Mouse (Mus musculus) forebrain, embryonic 15.5 days (tissue): Measurements from ENCODE around the gene Prss36. TPM values are rescaled to one million over a fixed set of nuclear protein-coding genes. Genes with fewer than 3 reads are reported as not detected.

Experiments used
- ATAC-seq: fragments of 200-750 bp; cut with Nextera tagmentation; replicated peaks from 2 replicates; pipeline ENCODE4 v1.8.0; 2017; ENCODE audit warnings: mild to moderate bottlenecking, moderate TSS enrichment, moderate library complexity
- H3K27ac ChIP-seq: fragments of 300-500 bp; sonication (generic); replicated peaks from 2 replicates; pipeline ENCODE4 v1.5.1; 2015; ENCODE audit warnings: mild to moderate bottlenecking, inconsistent platforms
- H3K27me3 ChIP-seq: fragments of 300-500 bp; sonication (generic); 2 replicates; pipeline ENCODE4 v1.6.1; 2015; ENCODE audit warnings: inconsistent platforms
- H3K36me3 ChIP-seq: fragments of 300-500 bp; sonication (generic); 2 replicates; pipeline ENCODE4 v1.6.1; 2015; ENCODE audit warnings: mild to moderate bottlenecking, inconsistent platforms
- H3K4me1 ChIP-seq: fragments of 300-500 bp; sonication (generic); 2 replicates; pipeline ENCODE4 v1.6.1; 2015; ENCODE audit warnings: inconsistent platforms
- H3K4me2 ChIP-seq: fragments of 300-500 bp; sonication (generic); replicated peaks from 2 replicates; pipeline ENCODE4 v1.6.1; 2015; ENCODE audit warnings: mild to moderate bottlenecking, inconsistent platforms
- H3K4me3 ChIP-seq: fragments of 300-500 bp; sonication (generic); 2 replicates; pipeline ENCODE4 v1.5.1; 2015; ENCODE audit warnings: mild to moderate bottlenecking, inconsistent platforms
- H3K9ac ChIP-seq: fragments of 300-500 bp; sonication (generic); replicated peaks from 2 replicates; pipeline ENCODE4 v1.6.1; 2015; ENCODE audit warnings: mild to moderate bottlenecking, inconsistent platforms
- H3K9me3 ChIP-seq: fragments of 300-500 bp; sonication (generic); 2 replicates; pipeline ENCODE4 v1.6.1; 2016; ENCODE audit warnings: inconsistent platforms
- WGBS: fragments of 180-500 bp; shearing (Covaris S2); methylation state at CpG from one replicate; pipeline ENCODE4 v1.1.7; 2015; ENCODE audit warnings: mixed read lengths; 5-methylcytosine and 5-hydroxymethylcytosine counted together
- polyA plus RNA-seq: library from polyadenylated mRNA; unstranded; fragments of >200 nt; fragmentation: Nextera tagmentation; extraction: Ambion mirVana; gene quantifications from 2 replicates; pipeline ENCODE4 v1.2.1, GENCODE M21; 2015

Gene Prss36
- polyA plus RNA-seq, 1 experiment from 2014 or later, result 9.6 TPM

GRCm38 (mm10) chr7:127932273-127933031 lies 14.1 kb downstream of the Prss36 start:
- H3K9me3 ChIP-seq, result no peaks in the 10 kb centered on the region
- peaks cover 16% of the 10 kb centered on the region for H3K4me1 ChIP-seq

GRCm38 (mm10) chr7:127931351-127932135 lies 15.0 kb downstream of the Prss36 start:
- Histone ChIP-seq H3K9ac (no peak overlapping the region), H3K27ac (no peak overlapping the region), H3K4me3 (no peak overlapping the region), H3K36me3 (peaks cover 2% of the 10 kb centered on the region; the same call in 1 of the 2 replicates), H3K4me2 (no peak overlapping the region), H3K27me3 (peaks cover 20% of the 10 kb centered on the region), H3K4me1 (peaks cover 16% of the 10 kb centered on the region), H3K9me3 (no peaks in the 10 kb centered on the region)
- ATAC-seq, result no peak
- WGBS, result 30% methylated on average over 13 of the region's 13 CpGs

More at GRCm38 (mm10) chr7:127932273-127933031, 14.1 kb downstream of the Prss36 start:
- Histone ChIP-seq H3K4me2 (no peak overlapping the region), H3K27me3 (peaks cover 20% of the 10 kb centered on the region), H3K36me3 (no peaks in the 10 kb centered on the region), H3K9ac (no peak overlapping the region), H3K4me3 (no peak overlapping the region), H3K27ac (no peak overlapping the region)
- ATAC-seq, result no peak
- 18% methylated on average over 13 of the region's 13 CpGs for WGBS

GRCm38 (mm10) chr7:127930636-127931035 lies 15.9 kb downstream of the Prss36 start:
- 69% methylated on average over 5 of the region's 5 CpGs for WGBS
- no peak for ATAC-seq

GRCm38 (mm10) chr7:127929923-127930322 lies 16.6 kb downstream of the Prss36 start, which contains the start of gene Prss8:
Gene Prss8, minus strand, starts transcription at chr7:127930104.
- Histone ChIP-seq H3K4me2 (no peak within 1 kb of the TSS), H3K36me3 (peaks cover 14% of the 10 kb centered on the region), H3K4me1 (peaks cover 5% of the 10 kb centered on the region), H3K9ac (no peak within 1 kb of the TSS), H3K27me3 (peaks cover 20% of the 10 kb centered on the region), H3K27ac (no peak within 1 kb of the TSS), H3K4me3 (no peak within 1 kb of the TSS), H3K9me3 (no peaks in the 10 kb centered on the region)
- no peak for ATAC-seq
- 17% methylated on average over 4 of the region's 6 CpGs for WGBS

More at GRCm38 (mm10) chr7:127930636-127931035, 15.9 kb downstream of the Prss36 start:
- Histone ChIP-seq H3K9me3 (no peaks in the 10 kb centered on the region), H3K4me2 (no peak overlapping the region), H3K4me1 (peaks cover 7% of the 10 kb centered on the region), H3K36me3 (peaks cover 9% of the 10 kb centered on the region), H3K27me3 (peaks cover 20% of the 10 kb centered on the region), H3K4me3 (no peak overlapping the region), H3K27ac (no peak overlapping the region), H3K9ac (no peak overlapping the region)

- no peak for ATAC-seq
- 57% methylated on average over 5 of the region's 5 CpGs for whole genome bisulfite sequencing
- no peak overlapping the region for H3K27ac ChIP-seq
- H3K36me3 ChIP-seq, result peaks cover 23% of the 10 kb centered on the region
- H3K4me3 ChIP-seq, result no peak overlapping the region
- H3K9me3 ChIP-seq, result no peaks in the 10 kb centered on the region
- H3K27me3 ChIP-seq, result peaks cover 20% of the 10 kb centered on the region
- no peak overlapping the region for H3K4me2 ChIP-seq
- no peaks in the 10 kb centered on the region for H3K4me1 ChIP-seq
- H3K9ac ChIP-seq, result no peak overlapping the region
Observed at GRCm38 (mm10) chr7:127928596-127928995, 17.9 kb downstream of the Prss36 start.

GRCm38 (mm10) chr7:127927726-127928125 lies 18.8 kb downstream of the Prss36 start:
- Histone ChIP-seq H3K36me3 (peaks cover 30% of the 10 kb centered on the region), H3K4me3 (no peak overlapping the region), H3K4me1 (no peaks in the 10 kb centered on the region), H3K9me3 (no peaks in the 10 kb centered on the region), H3K9ac (no peak overlapping the region), H3K4me2 (no peak overlapping the region), H3K27me3 (peaks cover 20% of the 10 kb centered on the region), H3K27ac (no peak overlapping the region)
- 83% methylated on average over 11 of the region's 11 CpGs for WGBS
- ATAC-seq, result no peak

GRCm38 (mm10) chr7:127926846-127927245 lies 19.7 kb downstream of the Prss36 start:
- no peak overlapping the region for H3K4me3 ChIP-seq
- peaks cover 39% of the 10 kb centered on the region for H3K36me3 ChIP-seq
- ATAC-seq, result no peak
- no peaks in the 10 kb centered on the region for H3K9me3 ChIP-seq
- 90% methylated on average over 11 of the region's 11 CpGs for WGBS
- H3K4me1 ChIP-seq, result no peaks in the 10 kb centered on the region
- H3K27me3 ChIP-seq, result peaks cover 20% of the 10 kb centered on the region
- no peak overlapping the region for H3K9ac ChIP-seq
- no peak overlapping the region for H3K27ac ChIP-seq
- no peak overlapping the region for H3K4me2 ChIP-seq

- Histone ChIP-seq H3K9me3 (no peaks in the 10 kb centered on the region), H3K27me3 (peaks cover 20% of the 10 kb centered on the region), H3K4me2 (no peak overlapping the region), H3K9ac (no peak overlapping the region), H3K4me1 (no peaks in the 10 kb centered on the region), H3K4me3 (no peak overlapping the region), H3K36me3 (peaks cover 41% of the 10 kb centered on the region), H3K27ac (no peak overlapping the region)
- no peak for ATAC-seq
- WGBS, result 90% methylated on average over 8 of the region's 8 CpGs
Observed at GRCm38 (mm10) chr7:127926066-127926465, 20.5 kb downstream of the Prss36 start.

- 51% methylated on average over 5 of the region's 5 CpGs for WGBS
- Histone ChIP-seq H3K27me3 (peaks cover 17% of the 10 kb centered on the region), H3K36me3 (peaks cover 47% of the 10 kb centered on the region), H3K9me3 (no peaks in the 10 kb centered on the region), H3K4me1 (no peaks in the 10 kb centered on the region), H3K27ac (no peak overlapping the region), H3K4me2 (no peak overlapping the region), H3K4me3 (no peak overlapping the region), H3K9ac (no peak overlapping the region)
- no peak for ATAC-seq
Observed at GRCm38 (mm10) chr7:127925252-127925651, 21.3 kb downstream of the Prss36 start.

GRCm38 (mm10) chr7:127923714-127924113 lies 22.8 kb downstream of the Prss36 start:
- Histone ChIP-seq H3K36me3 (peaks cover 49% of the 10 kb centered on the region), H3K4me1 (no peaks in the 10 kb centered on the region), H3K4me3 (no peak overlapping the region), H3K4me2 (no peak overlapping the region), H3K9me3 (no peaks in the 10 kb centered on the region), H3K9ac (no peak overlapping the region), H3K27me3 (peaks cover 8% of the 10 kb centered on the region; the same call in 1 of the 2 replicates), H3K27ac (no peak overlapping the region)
- WGBS, result 88% methylated on average over 5 of the region's 5 CpGs
- ATAC-seq, result no peak

- peaks cover 55% of the 10 kb centered on the region for H3K36me3 ChIP-seq
- ATAC-seq, result no peak
- H3K9ac ChIP-seq, result no peak overlapping the region
- H3K9me3 ChIP-seq, result no peaks in the 10 kb centered on the region
- no peaks in the 10 kb centered on the region for H3K27me3 ChIP-seq
- H3K4me1 ChIP-seq, result no peaks in the 10 kb centered on the region
- H3K4me2 ChIP-seq, result no peak overlapping the region
- H3K27ac ChIP-seq, result no peak overlapping the region
- WGBS, result 86% methylated on average over 6 of the region's 6 CpGs
- no peak overlapping the region for H3K4me3 ChIP-seq
Observed at GRCm38 (mm10) chr7:127922451-127923275, 23.9 kb downstream of the Prss36 start.
